Mouse (Mus musculus) kidney, adult 11 months (tissue): Measurements from ENCODE around the gene Elovl6.

Experiments used
- DNase-seq: peaks from one replicate; pipeline ENCODE4 v3.0.0; 2022

Elovl6 gene

GRCm38 (mm10) chr3:129612311-129613097 is 80.3 kb downstream of the Elovl6 start:
- DNase-seq, result no peak

- DNase-seq, result no peak
Observed at GRCm38 (mm10) chr3:129613756-129614155, 81.6 kb downstream of the Elovl6 start.

- DNase-seq, result peak; percentile 55
Observed at GRCm38 (mm10) chr3:129614216-129614615, 82.1 kb downstream of the Elovl6 start.

GRCm38 (mm10) chr3:129617450-129617849 is 85.3 kb downstream of the Elovl6 start:
- DNase-seq, result no peak

GRCm38 (mm10) chr3:129619194-129619775 is 87.1 kb downstream of the Elovl6 start:
- DNase-seq, result no peak

GRCm38 (mm10) chr3:129620802-129621201 is 88.6 kb downstream of the Elovl6 start:
- DNase-seq, result no peak

GRCm38 (mm10) chr3:129621255-129621654 is 89.1 kb downstream of the Elovl6 start:
- no peak for DNase-seq

- peak; percentile 29 for DNase-seq
Observed at GRCm38 (mm10) chr3:129622120-129622519, 90.0 kb downstream of the Elovl6 start.

- no peak for DNase-seq
Observed at GRCm38 (mm10) chr3:129622705-129623104, 90.5 kb downstream of the Elovl6 start.

- no peak for DNase-seq
Observed at GRCm38 (mm10) chr3:129624193-129624805, 92.1 kb downstream of the Elovl6 start.

GRCm38 (mm10) chr3:129627281-129627680 is 95.1 kb downstream of the Elovl6 start:
- no peak for DNase-seq

- no peak for DNase-seq
Observed at GRCm38 (mm10) chr3:129631018-129631417, 98.9 kb downstream of the Elovl6 start.

- no peak for DNase-seq
Observed at GRCm38 (mm10) chr3:129631857-129632256, 99.7 kb downstream of the Elovl6 start.

- DNase-seq, result no peak
Observed at GRCm38 (mm10) chr3:129633518-129633917, 101.4 kb downstream of the Elovl6 start.

GRCm38 (mm10) chr3:129634260-129634901 is 102.2 kb downstream of the Elovl6 start:
- DNase-seq, result no peak

- DNase-seq, result no peak
Observed at GRCm38 (mm10) chr3:129637446-129637845, 105.3 kb downstream of the Elovl6 start.

- DNase-seq, result no peak
Observed at GRCm38 (mm10) chr3:129639701-129640100, 107.5 kb downstream of the Elovl6 start.

- no peak for DNase-seq
Observed at GRCm38 (mm10) chr3:129640211-129641000, 108.3 kb downstream of the Elovl6 start.

- DNase-seq, result no peak
Observed at GRCm38 (mm10) chr3:129641621-129642020, 109.5 kb downstream of the Elovl6 start.

- no peak for DNase-seq
Observed at GRCm38 (mm10) chr3:129645409-129645808, 113.3 kb downstream of the Elovl6 start.

- DNase-seq, result no peak
Observed at GRCm38 (mm10) chr3:129646781-129647180, 114.6 kb downstream of the Elovl6 start.

- no peak for DNase-seq
Observed at GRCm38 (mm10) chr3:129647312-129647711, 115.2 kb downstream of the Elovl6 start.

- DNase-seq, result no peak
Observed at GRCm38 (mm10) chr3:129648598-129648997, 116.4 kb downstream of the Elovl6 start.
